Mouse (Mus musculus) c-Kit-positive CD71-negative TER-119-negative erythroid progenitor cells, embryonic 14.5 days (primary cell): Measurements from ENCODE around the gene Nova2.

Experiments used
- DNase-seq: peaks from one replicate; pipeline ENCODE4 v3.0.0-alpha.2; 2013; ENCODE audit warnings: low read depth

Gene Nova2

DNA sequence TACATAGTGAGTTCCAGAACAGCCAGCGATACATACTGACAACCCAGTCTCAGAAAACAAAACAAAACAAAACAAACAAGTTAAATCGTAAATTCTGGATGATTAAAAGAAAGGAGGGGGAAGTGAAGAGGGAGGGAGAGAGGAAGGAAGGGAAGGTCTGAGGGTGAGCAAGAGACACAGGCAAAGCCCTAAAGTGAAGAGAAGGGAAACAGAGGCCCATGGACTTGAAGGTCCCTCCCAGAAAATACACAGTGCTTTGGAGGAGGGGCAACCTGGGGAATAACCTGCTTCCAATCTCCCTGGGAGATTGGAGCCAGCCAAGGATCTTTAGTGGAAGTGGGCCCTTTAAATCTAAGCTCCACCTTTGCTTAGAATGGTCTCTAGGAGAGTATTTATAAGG lies 61.4 kb downstream of the Nova2 start, which contains the start of gene Nanos2:
Gene Nanos2, plus strand, starts transcription at position 301 of the 400 bp plus-strand sequence.
- no peak for DNase-seq

DNA sequence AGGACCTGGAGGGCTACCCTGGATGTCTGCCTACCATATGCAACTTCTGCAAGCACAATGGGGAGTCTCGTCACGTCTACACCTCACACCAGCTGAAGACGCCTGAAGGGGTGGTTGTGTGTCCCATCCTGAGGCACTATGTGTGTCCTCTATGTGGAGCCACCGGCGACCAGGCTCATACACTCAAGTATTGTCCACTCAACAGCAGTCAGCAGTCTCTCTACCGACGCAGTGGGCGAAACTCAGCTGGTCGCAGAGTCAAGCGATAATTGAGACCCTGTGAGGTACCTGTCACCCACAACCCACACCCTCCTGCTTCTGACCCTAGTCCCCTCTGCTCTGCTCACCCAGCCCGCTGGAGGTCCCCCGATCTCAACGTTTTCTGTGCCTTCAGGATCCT lies 62.1 kb downstream of the Nova2 start:
- no peak for DNase-seq

GRCm38 (mm10) chr7:18988780-18989179 lies 63.1 kb downstream of the Nova2 start:
- no peak for DNase-seq

GRCm38 (mm10) chr7:18989995-18990394 lies 64.3 kb downstream of the Nova2 start:
- no peak for DNase-seq

DNA sequence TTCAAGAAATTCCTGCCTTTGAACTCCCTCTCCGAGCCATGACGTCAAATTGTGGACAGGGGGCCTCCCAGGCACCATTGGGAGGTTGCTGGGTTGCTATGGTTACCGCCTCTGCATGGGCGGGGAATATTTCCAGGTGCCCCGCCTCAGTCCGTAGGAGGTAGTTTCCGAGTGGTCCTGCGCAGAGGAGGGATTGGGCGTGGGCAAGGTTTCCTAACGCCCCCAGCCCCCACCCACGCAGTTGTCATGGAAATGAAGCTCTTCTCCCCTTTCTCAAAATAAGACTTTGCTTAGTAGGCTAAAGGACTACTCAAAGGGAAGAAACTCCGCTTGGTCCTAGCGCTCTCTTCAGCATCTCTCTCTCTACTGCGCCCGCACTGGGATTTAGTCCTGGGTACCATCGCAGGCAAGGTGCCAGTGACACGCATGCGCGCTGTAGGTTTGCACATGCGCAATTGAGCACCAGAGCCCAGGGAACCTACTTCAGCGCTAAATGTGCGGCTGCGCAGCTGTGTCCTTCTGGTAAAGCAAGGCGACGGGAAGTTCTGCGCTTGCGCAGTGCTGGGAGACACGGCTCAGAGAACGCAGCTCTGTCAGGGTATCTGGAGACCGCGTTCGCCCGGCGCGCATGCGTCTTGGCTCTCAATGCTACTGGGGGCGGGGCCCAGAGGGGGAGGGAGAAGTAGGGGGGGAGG lies 65.1 kb downstream of the Nova2 start, which contains the start of gene Mypop:
Gene Mypop, plus strand, starts transcription at position 645 of the 695 bp plus-strand sequence.
- DNase-seq: peak; percentile 99

- no peak for DNase-seq
Observed at GRCm38 (mm10) chr7:18991660-18992293, 66.1 kb downstream of the Nova2 start.

- no peak for DNase-seq
Observed at GRCm38 (mm10) chr7:18992294-18992675, 66.6 kb downstream of the Nova2 start.

- no peak for DNase-seq
Observed at GRCm38 (mm10) chr7:18993036-18993435, 67.3 kb downstream of the Nova2 start.

DNA sequence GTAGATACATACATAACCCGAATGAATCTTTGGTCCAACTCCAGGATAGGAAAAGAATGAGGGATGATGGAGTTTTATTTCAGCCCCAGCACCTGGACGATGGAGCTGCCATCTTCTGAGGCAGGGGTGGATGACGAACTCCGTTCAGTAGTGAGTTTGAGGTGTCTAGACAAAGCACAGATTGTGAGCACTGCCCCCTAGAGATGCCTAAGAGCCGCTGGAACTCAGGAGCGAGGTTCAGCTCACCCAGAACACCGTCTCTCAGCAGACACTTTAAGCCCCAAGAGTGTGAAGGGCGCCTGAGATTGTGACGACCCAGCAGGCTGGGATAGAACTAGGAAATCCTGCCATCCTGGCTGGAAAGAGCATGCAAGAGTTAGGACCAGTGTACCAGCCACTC lies 73.1 kb downstream of the Nova2 start:
- no peak for DNase-seq

- no peak for DNase-seq
Observed at GRCm38 (mm10) chr7:19000421-19000820, 74.7 kb downstream of the Nova2 start.

DNA sequence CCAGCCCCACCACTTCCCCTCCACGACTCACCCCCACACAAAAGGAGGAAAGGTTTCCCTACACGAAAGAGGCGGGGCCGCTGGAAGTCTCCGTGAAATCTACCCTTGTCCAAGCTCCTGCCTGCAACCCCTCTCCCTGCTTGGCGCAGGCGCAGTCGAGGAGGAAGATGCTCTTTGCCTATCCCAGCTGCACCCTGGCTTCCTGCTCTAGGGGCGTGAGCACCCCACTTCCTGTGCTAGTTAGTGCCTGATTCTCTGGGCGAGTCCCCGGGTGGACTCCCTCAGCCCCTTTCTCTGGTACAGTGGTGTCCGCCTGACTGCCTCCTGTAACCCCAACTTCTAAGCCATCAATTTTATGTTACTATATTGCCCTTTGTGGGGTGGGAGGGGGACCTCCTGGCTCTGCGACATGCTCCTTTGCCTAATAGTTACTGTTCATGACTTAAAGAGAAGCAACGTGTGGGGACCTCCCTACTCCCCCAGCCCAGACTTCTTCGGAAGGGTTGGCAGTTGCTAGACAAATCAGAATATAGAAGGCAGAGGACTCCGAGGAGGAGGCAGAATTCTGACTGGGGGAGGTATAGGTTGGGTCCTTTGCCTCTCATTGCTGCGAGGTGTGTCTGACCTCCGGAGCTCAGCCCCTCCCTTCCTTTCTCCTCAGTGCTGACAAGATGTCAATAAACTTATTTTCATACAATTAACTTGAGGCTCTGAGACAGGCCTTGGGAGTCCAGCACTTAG lies 75.5 kb downstream of the Nova2 start:
- DNase-seq: peak; percentile 73

DNA sequence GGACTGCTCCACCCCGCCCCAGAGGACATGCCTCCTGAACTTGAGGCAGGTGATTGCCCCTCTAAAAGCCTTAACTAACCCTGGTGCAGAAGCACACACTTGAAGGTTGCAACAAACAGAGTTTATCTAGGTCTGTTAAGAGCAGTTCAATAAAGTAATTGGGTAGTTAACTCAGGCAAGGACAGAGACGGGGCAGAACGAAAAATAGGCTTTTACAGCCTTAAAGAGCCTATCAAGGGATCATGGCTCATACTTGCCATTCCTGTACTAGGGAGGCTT lies 76.1 kb downstream of the Nova2 start:
- DNase-seq: no peak

GRCm38 (mm10) chr7:19002115-19002514 lies 76.4 kb downstream of the Nova2 start:
- DNase-seq: no peak

DNA sequence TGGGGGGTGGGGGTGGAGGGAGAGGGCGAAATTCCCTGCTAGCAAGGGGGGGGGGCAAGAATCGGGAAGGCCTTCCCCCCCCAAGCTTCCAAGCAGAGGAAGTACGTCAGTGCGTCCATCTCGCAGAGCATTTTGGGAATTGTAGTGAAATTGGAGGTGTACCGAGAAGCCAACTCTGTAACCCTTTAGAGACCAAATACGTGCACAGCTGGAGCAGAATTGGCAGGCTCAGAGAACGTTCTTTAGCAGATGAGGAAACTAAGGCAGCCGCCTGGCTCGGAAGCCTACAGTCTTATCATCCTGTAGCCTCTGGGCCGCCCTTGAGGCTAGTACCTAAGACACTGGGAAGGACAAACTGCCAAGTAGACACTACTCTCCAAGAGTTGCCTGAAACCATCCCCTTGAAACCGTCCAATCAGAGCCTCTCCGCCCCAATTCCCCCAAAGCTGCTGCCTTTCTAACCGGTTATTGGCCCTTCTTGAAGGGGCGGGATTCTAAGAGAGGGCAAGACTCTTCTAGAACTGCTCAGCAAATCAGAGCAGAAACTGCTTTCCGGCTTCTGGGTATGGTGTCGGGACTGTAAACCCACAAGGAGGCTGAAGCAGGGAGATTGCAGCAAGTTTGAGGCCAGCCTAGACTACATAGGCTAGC lies 77.3 kb downstream of the Nova2 start:
- DNase-seq: peak; percentile 77

DNA sequence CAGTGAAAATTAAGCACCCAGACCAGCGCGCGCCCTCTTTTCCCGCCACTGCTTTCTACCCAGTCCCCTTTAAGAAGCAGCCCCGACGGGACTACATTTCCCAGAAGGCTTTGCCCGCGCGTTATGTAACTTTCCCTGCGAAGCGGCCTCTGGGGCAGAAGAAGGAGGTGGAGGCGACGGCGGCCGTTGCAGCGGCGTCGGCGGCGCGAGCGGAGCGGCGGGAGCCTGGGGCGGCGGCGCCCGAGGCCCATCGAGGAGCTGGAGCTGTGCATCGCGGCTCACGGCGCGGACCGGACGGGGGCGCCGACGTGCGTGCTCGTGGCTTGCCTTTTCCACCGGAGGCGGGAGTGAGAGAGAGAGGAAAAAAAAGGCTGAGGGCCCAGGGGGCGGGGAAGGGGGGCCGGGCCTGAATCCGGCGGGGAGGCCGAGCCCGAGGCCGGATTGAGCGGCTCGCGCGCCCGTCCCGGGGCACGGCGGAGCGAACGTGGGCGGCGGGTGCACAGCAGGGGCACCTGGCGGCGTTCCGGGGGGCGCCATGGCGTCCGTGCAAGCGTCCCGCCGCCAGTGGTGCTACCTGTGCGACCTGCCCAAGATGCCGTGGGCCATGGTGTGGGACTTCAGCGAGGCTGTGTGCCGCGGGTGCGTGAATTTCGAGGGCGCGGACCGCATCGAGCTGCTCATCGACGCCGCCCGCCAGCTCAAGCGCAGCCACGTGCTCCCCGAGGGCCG lies 78.4 kb downstream of the Nova2 start, which contains the start of gene Irf2bp1:
Gene Irf2bp1, plus strand, starts transcription at position 143 of the 729 bp plus-strand sequence.
- peak; percentile 83 for DNase-seq

DNA sequence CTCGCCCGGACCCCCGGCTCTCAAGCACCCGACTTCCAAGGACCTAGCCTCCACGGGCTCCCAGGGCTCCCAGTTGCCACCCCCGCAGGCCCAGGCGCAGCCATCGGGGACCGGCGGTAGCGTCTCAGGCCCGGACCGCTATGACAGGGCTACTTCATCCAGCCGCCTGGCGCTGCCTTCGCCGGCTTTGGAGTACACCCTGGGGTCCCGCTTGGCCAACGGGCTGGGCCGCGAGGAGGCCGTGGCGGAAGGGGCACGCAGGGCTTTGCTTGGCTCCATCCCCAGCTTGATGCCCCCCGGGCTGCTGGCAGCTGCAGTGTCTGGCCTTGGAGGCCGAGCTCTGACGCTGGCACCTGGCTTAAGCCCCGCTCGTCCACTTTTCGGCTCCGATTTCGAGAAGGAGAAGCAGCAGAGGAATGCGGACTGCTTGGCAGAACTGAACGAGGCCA lies 79.0 kb downstream of the Nova2 start:
- DNase-seq: no peak

DNA sequence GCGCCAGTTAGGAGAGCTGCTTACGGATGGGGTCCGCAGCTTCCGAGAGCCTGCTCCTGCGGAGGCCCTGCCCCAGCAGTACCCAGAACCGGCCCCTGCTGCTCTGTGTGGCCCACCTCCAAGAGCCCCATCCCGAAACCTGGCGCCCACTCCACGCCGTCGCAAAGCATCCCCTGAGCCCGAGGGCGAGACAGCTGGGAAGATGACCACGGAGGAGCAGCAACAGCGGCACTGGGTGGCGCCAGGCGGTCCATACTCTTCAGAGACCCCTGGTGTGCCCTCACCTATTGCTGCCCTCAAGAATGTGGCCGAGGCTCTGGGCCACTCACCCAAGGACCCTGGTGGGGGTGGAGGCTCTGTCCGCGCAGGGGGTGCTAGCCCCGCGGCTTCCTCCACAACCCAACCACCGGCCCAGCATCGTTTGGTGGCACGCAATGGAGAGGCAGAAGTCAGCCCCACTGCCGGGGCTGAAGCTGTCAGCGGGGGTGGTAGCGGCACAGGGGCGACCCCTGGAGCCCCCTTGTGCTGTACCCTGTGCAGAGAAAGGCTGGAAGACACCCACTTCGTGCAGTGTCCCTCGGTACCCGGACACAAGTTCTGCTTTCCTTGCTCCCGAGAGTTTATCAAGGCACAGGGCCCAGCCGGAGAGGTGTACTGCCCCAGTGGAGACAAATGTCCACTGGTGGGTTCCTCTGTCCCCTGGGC lies 79.9 kb downstream of the Nova2 start:
- no peak for DNase-seq

DNA sequence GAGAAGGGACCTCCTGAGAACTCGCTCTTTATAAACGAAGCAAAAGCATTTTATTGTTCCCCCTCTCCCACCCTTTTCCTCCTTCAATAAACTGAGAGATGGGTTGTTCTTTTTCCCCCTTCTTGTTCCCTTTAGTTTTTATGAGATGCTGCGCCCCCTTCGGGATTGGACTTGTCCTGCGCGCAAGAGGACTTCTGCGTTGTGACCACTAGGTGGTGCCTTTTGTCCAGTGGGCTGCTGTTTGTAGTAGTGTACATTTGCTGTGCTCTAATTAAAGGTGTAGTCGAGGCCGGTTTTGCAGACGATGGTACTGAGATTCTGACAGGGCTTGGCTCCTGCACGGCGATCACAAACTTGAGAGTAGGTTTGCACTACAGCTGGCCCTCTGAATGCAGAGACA lies 80.8 kb downstream of the Nova2 start:
- peak; percentile 88 for DNase-seq

GRCm38 (mm10) chr7:19007026-19007977 lies 81.6 kb downstream of the Nova2 start:
- DNase-seq: no peak

DNA sequence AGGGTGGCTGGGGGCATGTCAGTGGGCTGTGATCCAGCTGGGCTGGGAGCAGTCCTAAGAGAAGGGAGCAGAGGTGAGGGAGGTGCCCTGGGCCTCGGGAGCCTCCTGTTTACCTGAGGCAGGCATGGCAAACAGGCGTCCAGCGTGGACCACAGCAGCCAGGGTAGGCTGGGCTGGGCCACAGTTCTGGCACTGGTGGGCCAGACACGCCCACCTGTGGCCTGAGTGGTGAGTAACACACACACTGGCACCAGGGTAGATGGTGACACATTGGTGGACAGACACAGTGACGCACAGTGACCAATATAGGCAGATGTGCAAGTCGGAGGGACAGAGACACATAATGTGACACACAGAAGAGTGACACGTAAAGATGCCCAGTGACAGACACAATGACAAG lies 84.9 kb downstream of the Nova2 start:
- DNase-seq: no peak
